Mouse (Mus musculus) granulocyte monocyte progenitor cell, adult 5-6 weeks (primary cell): ENCODE data around the gene Ptgfrn. TPM values are rescaled to one million over a fixed set of nuclear protein-coding genes. Genes with fewer than 3 reads are reported as not detected.

Experiments
- ATAC-seq: replicated peaks from 2 replicates; pipeline ENCODE4 v1.8.0; 2016; ENCODE audit warnings: mild to moderate bottlenecking, moderate TSS enrichment, inconsistent platforms; ENCODE audit not compliant: poor library complexity, severe bottlenecking
- total RNA-seq, 2 experiments: library from RNA; stranded (forward) in 1 of 2; stranded (reverse) in 1 of 2; fragments of 200-712, 200-1000 nt in 1 of 2; fragments of >200 nt in 1 of 2; fragmentation: Nextera tagmentation in 1 of 2; gene quantifications; 2 replicates each; pipeline ENCODE4 v1.2.3; 2014 to 2017

The Ptgfrn gene
- total RNA-seq, 2 experiments from 2014 or later, result not detected

DNA sequence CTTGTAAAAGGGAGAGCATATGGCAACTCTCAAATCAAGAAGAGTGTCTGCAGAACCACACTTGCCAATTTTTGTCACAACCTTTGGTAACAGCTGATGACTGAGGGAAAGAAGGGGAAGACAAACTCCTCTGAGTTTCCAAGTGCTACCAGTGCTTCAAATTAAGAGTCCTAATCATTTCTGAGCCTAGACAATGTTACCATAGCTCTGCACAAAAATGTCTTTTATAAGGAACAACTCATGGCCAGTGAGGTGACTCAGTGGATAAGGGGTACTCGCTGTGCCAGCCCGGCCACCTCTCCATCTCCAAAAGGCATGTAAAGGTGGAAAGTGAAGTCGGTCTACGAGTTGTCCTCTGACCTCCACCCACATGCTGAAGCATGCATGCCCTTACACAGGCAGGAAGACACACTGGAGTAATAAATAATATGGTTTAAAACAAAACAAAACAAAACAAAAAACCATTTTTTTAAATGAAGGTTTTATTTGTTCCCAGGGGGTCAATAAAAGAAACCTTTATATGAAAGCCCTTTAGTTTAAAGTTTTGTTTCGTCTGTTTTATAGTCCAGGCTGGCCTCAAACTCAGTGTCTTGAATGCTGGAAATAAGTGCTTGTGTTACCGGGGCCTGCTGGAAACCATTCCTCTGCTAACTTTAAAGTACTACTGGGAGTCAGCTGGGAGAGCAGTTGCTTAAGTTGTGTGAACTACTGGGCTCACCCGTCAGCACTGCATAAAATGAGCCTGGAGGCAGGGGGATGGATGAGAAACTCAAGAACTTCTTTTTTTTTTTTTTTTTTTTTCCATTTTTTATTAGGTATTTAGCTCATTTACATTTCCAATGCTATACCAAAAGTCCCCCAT is 23.3 kb downstream of the Ptgfrn start:
- no peak for ATAC-seq

DNA sequence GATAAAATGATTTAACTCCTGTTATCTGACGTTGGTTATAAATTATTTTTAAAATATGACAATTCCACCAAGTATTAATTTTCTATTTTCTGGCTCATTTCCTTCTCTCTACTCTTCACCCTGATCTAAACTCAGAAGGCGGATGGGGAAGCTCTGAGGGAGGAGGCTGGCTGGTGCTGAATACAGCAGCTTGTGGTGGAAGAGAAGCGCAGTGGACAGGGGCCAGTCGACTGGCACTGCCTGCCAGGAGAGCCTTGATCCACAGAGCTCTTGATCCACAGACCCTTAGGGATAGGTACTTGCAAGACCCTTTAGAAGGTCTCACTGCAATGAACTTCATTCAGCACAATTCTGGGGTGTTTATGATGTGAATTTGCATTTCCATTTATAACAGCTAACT is 29.2 kb downstream of the Ptgfrn start:
- no peak for ATAC-seq

DNA sequence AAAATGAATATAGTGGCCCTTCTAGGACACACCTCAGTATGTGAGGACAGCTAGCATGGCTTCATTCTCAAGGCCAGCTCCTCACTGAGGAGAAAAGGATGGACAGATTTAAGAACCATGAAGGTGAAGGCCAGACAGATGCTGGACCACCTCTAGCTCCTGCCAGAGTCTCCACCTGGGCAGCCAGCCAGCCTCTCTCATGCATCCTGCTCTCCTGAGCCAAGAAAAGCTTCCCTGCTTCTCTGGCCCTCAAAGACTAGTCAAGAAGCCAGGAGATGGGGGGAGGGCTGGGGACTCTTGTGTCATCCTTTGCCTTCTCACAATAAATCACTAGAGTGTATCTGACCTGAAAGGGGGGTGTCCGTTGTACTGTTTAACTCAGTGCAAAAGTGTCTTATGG is 31.7 kb downstream of the Ptgfrn start:
- ATAC-seq, result no peak

- ATAC-seq, result no peak
These were observed 32.4 kb downstream of the Ptgfrn start for GRCm38 (mm10) chr3:101077710-101078100.

- ATAC-seq, result no peak
These were observed 32.9 kb downstream of the Ptgfrn start for GRCm38 (mm10) chr3:101076966-101077709.

DNA sequence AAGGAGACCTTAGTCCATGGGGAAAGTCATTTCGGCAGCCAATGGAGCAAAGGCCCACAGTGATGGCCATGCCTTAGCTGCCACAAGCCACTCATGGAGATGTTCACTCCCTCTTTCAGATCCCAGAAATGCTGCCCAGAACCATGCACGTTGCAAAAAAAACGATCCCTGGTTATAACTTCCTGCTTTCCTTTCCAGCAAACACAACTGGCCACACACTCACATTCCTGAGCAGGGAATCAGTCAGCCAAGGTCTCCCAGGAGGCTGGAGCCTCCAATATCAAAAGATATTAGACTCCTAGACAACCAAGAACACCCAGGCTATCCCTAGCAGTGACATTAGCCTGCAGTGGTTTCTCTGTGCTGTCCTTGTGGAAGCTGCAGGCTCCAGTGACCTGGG is 34.2 kb downstream of the Ptgfrn start:
- ATAC-seq, result no peak

DNA sequence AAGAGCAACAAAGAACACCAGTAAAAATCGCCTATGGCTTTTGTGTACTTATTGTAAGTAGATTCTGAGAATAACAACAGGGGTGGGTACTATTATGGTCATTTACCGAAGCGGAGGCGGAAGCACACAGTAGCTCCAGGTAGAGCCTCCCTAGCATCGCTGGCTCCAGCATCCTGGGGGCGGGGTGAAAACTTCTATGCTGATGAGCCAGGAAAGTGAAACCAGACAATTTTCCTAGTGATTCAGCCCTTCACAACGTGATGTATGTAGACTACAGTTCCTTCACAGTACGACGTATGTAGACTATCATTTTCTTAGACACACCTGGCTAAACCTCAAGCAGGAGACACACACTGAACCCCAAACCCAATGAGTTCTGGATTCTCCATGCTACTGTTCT is 36.7 kb downstream of the Ptgfrn start:
- ATAC-seq, result no peak

GRCm38 (mm10) chr3:101072506-101073215 is 37.4 kb downstream of the Ptgfrn start:
- peak; percentile 20; the same call in 1 of the 2 replicates for ATAC-seq

- ATAC-seq, result no peak
These were observed 38.5 kb downstream of the Ptgfrn start for GRCm38 (mm10) chr3:101071576-101071975.

DNA sequence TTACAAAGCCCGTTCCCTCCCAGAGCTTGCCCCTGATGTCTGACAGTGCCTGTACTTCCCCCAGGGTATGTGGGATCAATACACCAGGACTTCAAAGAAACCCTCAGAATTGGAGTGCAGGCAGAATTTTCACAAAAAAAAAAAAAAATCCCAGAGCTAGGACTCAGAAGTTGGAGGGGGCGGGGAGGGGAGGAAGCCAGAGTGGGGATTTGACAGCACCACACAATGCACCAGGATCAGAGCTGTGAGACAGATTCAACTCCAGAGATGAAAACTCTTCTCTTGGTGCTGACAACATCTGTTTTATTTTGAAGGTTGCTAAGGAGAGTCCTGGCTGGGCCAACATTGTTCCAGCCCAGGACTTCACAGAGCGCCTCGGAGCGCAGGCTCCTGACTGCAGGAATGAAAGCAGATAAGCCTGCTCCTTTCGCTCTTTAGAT is 39.3 kb downstream of the Ptgfrn start:
- no peak for ATAC-seq

DNA sequence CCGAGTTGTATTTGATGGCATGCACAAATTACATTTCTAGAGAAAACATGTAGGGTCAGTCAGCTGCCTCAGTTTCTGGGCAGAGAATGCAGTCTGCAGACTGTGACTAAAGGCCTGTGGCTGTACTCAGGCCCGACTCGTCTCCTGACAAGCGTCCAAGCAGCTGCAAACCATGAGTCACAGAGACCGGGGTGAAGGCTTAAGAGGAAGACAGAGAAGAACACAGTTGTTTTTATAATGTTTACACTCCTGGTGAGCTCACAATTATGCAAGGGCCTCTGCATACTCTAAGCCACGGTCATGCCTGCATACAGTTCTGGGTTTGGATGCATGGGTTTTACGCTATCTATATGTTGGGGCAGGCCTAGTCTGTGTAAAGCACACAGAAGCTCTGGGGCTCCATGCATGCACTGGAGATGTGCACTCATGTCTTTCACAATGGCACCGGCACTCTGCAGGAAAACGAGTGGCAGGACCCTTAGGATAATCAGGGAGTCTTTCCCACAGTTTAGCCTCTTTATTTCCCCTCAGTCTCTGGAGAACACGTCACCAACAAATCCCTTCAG is 39.8 kb downstream of the Ptgfrn start:
- ATAC-seq, result no peak

- no peak for ATAC-seq
These were observed 41.4 kb downstream of the Ptgfrn start for GRCm38 (mm10) chr3:101068701-101069100.

- ATAC-seq, result no peak
These were observed 43.9 kb downstream of the Ptgfrn start for GRCm38 (mm10) chr3:101066175-101066574.

- ATAC-seq, result no peak
These were observed 48.1 kb downstream of the Ptgfrn start for GRCm38 (mm10) chr3:101061865-101062585.

DNA sequence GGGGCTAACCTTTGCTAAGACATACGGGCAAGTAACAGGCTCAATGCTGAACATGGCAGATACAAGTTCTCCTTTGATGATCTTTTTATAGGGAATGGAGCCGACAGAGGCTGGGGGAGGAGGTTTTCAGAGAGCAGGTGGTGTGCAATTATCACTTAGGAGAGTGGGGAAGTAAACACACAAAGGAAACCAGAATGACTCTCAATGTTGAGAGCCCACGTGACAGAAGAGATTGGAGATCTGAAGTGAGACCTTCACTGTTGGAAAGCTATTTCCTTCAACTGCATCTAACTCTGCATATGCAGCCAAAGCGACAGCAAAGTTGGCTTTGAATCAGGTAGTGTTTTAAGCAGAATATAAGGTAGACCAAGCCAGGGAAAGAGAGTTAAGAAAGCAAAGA is 50.9 kb downstream of the Ptgfrn start:
- ATAC-seq, result peak; percentile 46

DNA sequence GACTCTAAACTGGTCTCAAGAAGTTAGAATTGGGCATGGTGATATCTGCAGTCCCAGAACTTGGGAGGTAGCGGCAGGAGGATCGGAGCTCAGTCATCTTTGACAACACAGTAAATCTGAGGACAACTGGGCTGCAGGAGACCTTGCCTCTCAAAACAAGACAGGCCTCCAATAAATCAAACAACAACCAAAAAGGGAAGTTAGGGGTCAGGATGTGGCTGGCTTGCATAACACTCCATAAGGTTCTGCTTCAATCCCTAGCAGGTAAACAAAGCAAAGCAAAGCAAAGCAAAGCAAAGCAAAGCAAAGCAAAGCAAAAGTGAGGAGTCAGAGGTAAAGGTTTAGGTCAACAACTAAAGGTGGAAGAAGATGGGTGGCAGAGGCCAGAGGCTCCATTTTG is 51.9 kb downstream of the Ptgfrn start:
- ATAC-seq, result peak; percentile 81

DNA sequence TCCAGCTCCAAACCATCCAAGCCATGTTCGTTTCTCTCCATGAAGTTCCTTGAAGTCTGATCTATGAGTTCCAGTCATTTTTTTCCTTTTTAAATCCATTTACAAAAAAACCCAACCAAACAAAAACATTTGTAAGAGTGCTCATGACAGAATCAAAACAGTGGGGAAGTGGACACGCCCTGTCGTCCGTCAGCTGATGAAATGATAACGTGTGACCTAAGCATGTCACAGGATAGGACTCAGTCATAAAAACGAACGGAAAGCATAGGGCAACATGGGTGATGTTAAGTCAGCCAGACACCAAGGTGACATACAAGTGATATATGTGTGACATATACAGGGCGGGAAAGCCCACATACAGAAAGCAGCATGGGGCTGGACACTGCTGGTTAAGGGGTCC is 54.9 kb downstream of the Ptgfrn start:
- no peak for ATAC-seq

DNA sequence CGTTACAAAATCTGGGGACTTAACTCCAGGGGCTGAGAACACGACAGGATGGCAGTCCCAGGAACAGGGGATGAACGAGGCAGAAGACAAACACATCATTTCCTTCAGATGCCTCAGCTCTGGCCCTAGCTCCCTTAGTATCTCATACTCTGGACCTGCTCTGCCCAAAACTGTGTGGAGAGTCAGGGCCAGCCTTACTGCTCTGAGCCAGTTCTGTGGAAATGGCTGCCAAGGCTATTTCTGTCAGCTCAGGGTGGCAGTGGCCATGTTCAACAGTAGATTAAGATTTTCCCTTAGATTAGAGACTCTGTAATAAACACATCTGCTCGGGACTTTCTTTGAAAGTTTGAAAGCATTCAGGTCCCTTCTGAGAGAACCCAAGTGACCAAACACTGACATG is 58.5 kb downstream of the Ptgfrn start:
- no peak for ATAC-seq

GRCm38 (mm10) chr3:101049997-101050396 is 60.1 kb downstream of the Ptgfrn start:
- ATAC-seq, result no peak

DNA sequence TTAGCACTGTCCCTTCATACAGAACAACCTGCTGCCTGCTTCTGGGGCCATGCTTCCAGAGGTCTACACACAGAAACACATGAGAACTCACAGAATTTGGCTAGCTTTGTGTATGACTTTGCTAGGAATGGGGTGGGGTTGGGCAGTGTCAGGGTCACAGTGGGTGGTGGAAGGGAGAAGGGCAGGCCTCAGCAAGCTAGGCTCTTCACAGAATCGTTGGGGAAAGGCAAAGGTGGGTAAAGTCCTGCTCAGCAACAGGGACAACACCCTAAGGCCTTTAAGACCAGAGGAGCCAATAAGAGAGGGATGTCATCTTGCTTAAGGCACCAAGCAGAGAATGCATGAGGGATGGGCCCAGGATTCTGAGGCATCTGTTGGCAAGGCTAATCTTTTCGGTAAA is 61.3 kb downstream of the Ptgfrn start:
- ATAC-seq, result no peak
